Mouse (Mus musculus): ENCODE results near the gene Cd207. TPM values are rescaled to one million over a fixed set of nuclear protein-coding genes. Genes with fewer than 3 reads are reported as not detected.

Gene Cd207
- polyA plus RNA-seq, 1 experiment: not detected

- no peaks in the 10 kb centered on the region for H3K27me3 ChIP-seq (ENCODE audit: control insufficient read depth, insufficient read depth, low read length)
- H3K36me3 ChIP-seq (ENCODE audit: control insufficient read depth, insufficient read depth, low read length): no peaks in the 10 kb centered on the region
- TF ChIP-seq POLR2A (IDR thresholded peaks at IDR 0.05; ENCODE audit: low read depth, low read length) (no peak), CTCF (IDR thresholded peaks at IDR 0.05; ENCODE audit: extremely low read depth, insufficient read length, insufficient replicate concordance, low read depth, low read length) (no peak)
- WGBS: 62% methylated on average over 17 of the region's 17 CpGs
- no peak overlapping the region for H3K4me3 ChIP-seq (ENCODE audit: low read depth, low read length)
- no peak overlapping the region for H3K27ac ChIP-seq (ENCODE audit: insufficient read depth, low read depth, low read length)
- no peaks in the 10 kb centered on the region for H3K4me1 ChIP-seq (ENCODE audit: control insufficient read depth, insufficient read depth, insufficient read length, low read length)
Observed at GRCm38 (mm10) chr6:83626781-83627180, 50.9 kb downstream of the Cd207 start.

Other genes starting within 250 kb of the Cd207 start
- 9.0 and 15.4 TPM in 2 replicates for gene Tet3, start 218.8 kb downstream of the Cd207 start, polyA plus RNA-seq (2012; rRNA removed)
- 12.4 and 19.7 TPM in 2 replicates for gene Dguok, start 170.9 kb downstream of the Cd207 start, polyA plus RNA-seq (2012; rRNA removed)
- gene Actg2, start 141.6 kb downstream of the Cd207 start, polyA plus RNA-seq (2012; rRNA removed): 316 and 353 TPM in 2 replicates
- gene Stambp, start 105.1 kb downstream of the Cd207 start, polyA plus RNA-seq (2012; rRNA removed): 4.4 and 9.5 TPM in 2 replicates
- gene Clec4f, start 21.7 kb downstream of the Cd207 start, polyA plus RNA-seq (2012; rRNA removed): not detected in 2 replicates
- 0.15 TPM in 1 of 2 replicates, not detected in the other for gene Vax2, start 33.4 kb upstream of the Cd207 start, polyA plus RNA-seq (2012; rRNA removed)
- not detected in 2 replicates for gene Atp6v1b1, start 65.1 kb upstream of the Cd207 start, polyA plus RNA-seq (2012; rRNA removed)
- gene Ankrd53, start 84.8 kb upstream of the Cd207 start, polyA plus RNA-seq (2012; rRNA removed): not detected in 2 replicates
- 53.8 and 90.5 TPM in 2 replicates for gene Tex261, start 98.0 kb upstream of the Cd207 start, polyA plus RNA-seq (2012; rRNA removed)
- gene Nagk, start 117.1 kb upstream of the Cd207 start, polyA plus RNA-seq (2012; rRNA removed): 11.1 and 25.8 TPM in 2 replicates
- 1.4 TPM in 2 replicates for gene Paip2b, start 153.9 kb upstream of the Cd207 start, polyA plus RNA-seq (2012; rRNA removed)
- gene Zfp638, start 189.3 kb upstream of the Cd207 start, polyA plus RNA-seq (2012; rRNA removed): 1.8 and 2.9 TPM in 2 replicates

All from small intestine, adult 2 months (tissue).